Mouse (Mus musculus): ENCODE results near the gene Vmn1r218.

GRCm38 (mm10) chr13:23138880-23139279 is 5.9 kb downstream of the Vmn1r218 start:
- TF ChIP-seq POLR2A (IDR thresholded peaks at IDR 0.05; ENCODE audit: control insufficient read depth, low read depth, low read length), result no peak
- TF ChIP-seq CTCF (IDR thresholded peaks at IDR 0.05; ENCODE audit: control insufficient read depth, insufficient read depth, insufficient replicate concordance, low read depth, low read length), result no peak

Measured in testis, adult 2 months (tissue).